Mouse (Mus musculus): ENCODE measurements around the gene Obsl1. TPM values are rescaled to one million over a fixed set of nuclear protein-coding genes. Genes with fewer than 3 reads are reported as not detected.

Obsl1 gene
- total and polyA plus RNA-seq, 3 experiments: 0.47 to 0.84 TPM; not detected in 1

GRCm38 (mm10) chr1:75487040-75487404 lies 19.2 kb downstream of the Obsl1 start:
- peaks cover 62% of the 10 kb centered on the region for H3K27me3 ChIP-seq (replicated peaks)
- dilution Hi-C loops (cut with MboI; ENCODE audit: extremely low pct_ligation_motif_present, extremely low pct_unique_long_range_greater_than_20kb, low sequenced_read_pairs) (no loop called here), in situ Hi-C loops (cut with MboI; ENCODE audit: low pct_ligation_motif_present, low pct_unique_long_range_greater_than_20kb, low sequenced_read_pairs) (no loop called here)
- no peaks in the 10 kb centered on the region for H3K9me3 ChIP-seq (replicated peaks; ENCODE audit: low read length)
- H3K79me2 ChIP-seq (replicated peaks; ENCODE audit: control insufficient read depth, extremely low read depth, insufficient read depth, poor library complexity, severe bottlenecking): no peaks in the 10 kb centered on the region
- no peak overlapping the region; the same call in none of the 2 replicates for H3K9ac ChIP-seq (ENCODE audit: insufficient read depth, low read depth)
- H3K27ac ChIP-seq (ENCODE audit: insufficient read depth, low read depth): no peak overlapping the region
- H3K4me3 ChIP-seq (replicated peaks in 1 of 3; ENCODE audit: low read depth in 2 of 3, low read length in 2 of 3, poor library complexity in 1 of 3): peak overlapping the region; percentile 37 to 72 (median 53)
- DNase-seq (ENCODE audit: extremely low read depth): no peak
- H3K36me3 ChIP-seq (replicated peaks in 1 of 2; ENCODE audit: control insufficient read depth in 1 of 2, insufficient read depth in 1 of 2, low read length in 1 of 2): peaks cover 0 to 1% of the 10 kb centered on the region in 2 experiments
- H3K4me1 ChIP-seq (ENCODE audit: control insufficient read depth in 1 of 2, insufficient read depth in 2 of 2): peaks cover 14 to 17% of the 10 kb centered on the region in 2 experiments
- TF ChIP-seq EP300 (IDR thresholded peaks at IDR 0.05; ENCODE audit: low read length): no peak
- TF ChIP-seq SMC3 (IDR thresholded peaks at IDR 0.05; ENCODE audit: low read depth, low read length): no peak
- TF ChIP-seq CTCF (conservative IDR thresholded peaks at IDR 0.05 in 1 of 2, IDR thresholded peaks at IDR 0.05 in 1 of 2; ENCODE audit: low read depth in 2 of 2, low read length in 2 of 2): no peak
- TF ChIP-seq MAFK (IDR thresholded peaks at IDR 0.05; ENCODE audit: insufficient replicate concordance, low read length): no peak
- 0 out of 2 replicates have a peak, but pooled peaks have one; percentile 30 for TF ChIP-seq CHD2 (IDR thresholded peaks at IDR 0.05; ENCODE audit: low read length)
- no peak for TF ChIP-seq E2F4 (IDR thresholded peaks at IDR 0.05; ENCODE audit: insufficient replicate concordance, low read depth, low read length)
- TF ChIP-seq JUN (IDR thresholded peaks at IDR 0.05; ENCODE audit: insufficient read depth, low read depth, low read length): no peak
- TF ChIP-seq UBTF (IDR thresholded peaks at IDR 0.05; ENCODE audit: low read depth, low read length): 0 out of 2 replicates have a peak, but pooled peaks have one; percentile 26
- TF ChIP-seq TCF12 (IDR thresholded peaks at IDR 0.05; ENCODE audit: low read depth, low read length): no peak
- peak overlapping the region; percentile 93 for H3K4me2 ChIP-seq (ENCODE audit: insufficient read depth, low read depth, poor library complexity, severe bottlenecking)

GRCm38 (mm10) chr1:75486561-75486960 lies 19.7 kb downstream of the Obsl1 start:
- no peaks in the 10 kb centered on the region for H3K9me3 ChIP-seq (replicated peaks; ENCODE audit: low read length)
- H3K4me2 ChIP-seq (ENCODE audit: insufficient read depth, low read depth, poor library complexity, severe bottlenecking): peak overlapping the region; percentile 93
- in situ Hi-C loops (cut with MboI; ENCODE audit: low pct_ligation_motif_present, low pct_unique_long_range_greater_than_20kb, low sequenced_read_pairs) (no loop called here), dilution Hi-C loops (cut with MboI; ENCODE audit: extremely low pct_ligation_motif_present, extremely low pct_unique_long_range_greater_than_20kb, low sequenced_read_pairs) (no loop called here)
- no peak for DNase-seq (ENCODE audit: extremely low read depth)
- peaks cover 0 to 1% of the 10 kb centered on the region in 2 experiments for H3K36me3 ChIP-seq (replicated peaks in 1 of 2; ENCODE audit: control insufficient read depth in 1 of 2, insufficient read depth in 1 of 2, low read length in 1 of 2)
- H3K4me1 ChIP-seq (ENCODE audit: control insufficient read depth in 1 of 2, insufficient read depth in 2 of 2): peaks cover 14 to 17% of the 10 kb centered on the region in 2 experiments
- no peak overlapping the region for H3K27ac ChIP-seq (ENCODE audit: insufficient read depth, low read depth)
- peaks cover 57% of the 10 kb centered on the region for H3K27me3 ChIP-seq (replicated peaks)
- H3K9ac ChIP-seq (ENCODE audit: insufficient read depth, low read depth): no peak overlapping the region
- peak overlapping the region in 1 of 3 experiments; percentile 72 for H3K4me3 ChIP-seq (replicated peaks in 1 of 3; ENCODE audit: low read depth in 2 of 3, low read length in 2 of 3, poor library complexity in 1 of 3)
- H3K79me2 ChIP-seq (replicated peaks; ENCODE audit: control insufficient read depth, extremely low read depth, insufficient read depth, poor library complexity, severe bottlenecking): no peaks in the 10 kb centered on the region
- no peak for TF ChIP-seq ELF1 (IDR thresholded peaks at IDR 0.05; ENCODE audit: low read depth, low read length)

- Histone ChIP-seq H3K9me3 (replicated peaks; ENCODE audit: low read length) (no peaks in the 10 kb centered on the region), H3K4me2 (ENCODE audit: insufficient read depth, low read depth, poor library complexity, severe bottlenecking) (no peak overlapping the region), H3K9ac (ENCODE audit: insufficient read depth, low read depth) (no peak overlapping the region), H3K27ac (ENCODE audit: insufficient read depth, low read depth) (no peak overlapping the region), H3K79me2 (replicated peaks; ENCODE audit: control insufficient read depth, extremely low read depth, insufficient read depth, poor library complexity, severe bottlenecking) (peaks cover 5% of the 10 kb centered on the region; the same call in 1 of the 2 replicates), H3K27me3 (replicated peaks) (peaks cover 7% of the 10 kb centered on the region), H3K36me3 (replicated peaks in 1 of 2; ENCODE audit: control insufficient read depth in 1 of 2, insufficient read depth in 1 of 2, low read length in 1 of 2) (peaks cover 8 to 16% of the 10 kb centered on the region in 2 experiments), H3K4me3 (replicated peaks in 1 of 3; ENCODE audit: low read depth in 2 of 3, low read length in 2 of 3, poor library complexity in 1 of 3) (no peak overlapping the region), H3K4me1 (ENCODE audit: control insufficient read depth in 1 of 2, insufficient read depth in 2 of 2) (peaks cover 7 to 24% of the 10 kb centered on the region in 2 experiments)
- in situ Hi-C loops (cut with MboI; ENCODE audit: low pct_ligation_motif_present, low pct_unique_long_range_greater_than_20kb, low sequenced_read_pairs) (no loop called here), dilution Hi-C loops (cut with MboI; ENCODE audit: extremely low pct_ligation_motif_present, extremely low pct_unique_long_range_greater_than_20kb, low sequenced_read_pairs) (no loop called here)
- no peak for DNase-seq (ENCODE audit: extremely low read depth)
- no peak for TF ChIP-seq PAX5 (IDR thresholded peaks at IDR 0.05; ENCODE audit: low read length)
- TF ChIP-seq JUN (IDR thresholded peaks at IDR 0.05; ENCODE audit: insufficient read depth, low read depth, low read length): no peak
Measured at GRCm38 (mm10) chr1:75480735-75481134, 25.5 kb downstream of the Obsl1 start.
